Mouse (Mus musculus): ENCODE results near the gene Ube4a. TPM values are rescaled to one million over a fixed set of nuclear protein-coding genes. Genes with fewer than 3 reads are reported as not detected.

Ube4a gene
- polyA plus RNA-seq (2014; fragmentation: Illumina TruSeq; extraction: RNeasy Lipid Tissue Mini Kit (QIAGEN cat#74804); ENCODE audit: low replicate concordance) = 74.3 TPM

GRCm38 (mm10) chr9:44965126-44965832, at the start of gene Ube4a:
TSS of gene Ube4a (minus strand) at chr9:44965600.

GRCm38 (mm10) chr9:45009180-45010078, 44.0 kb upstream of the Ube4a start, which contains the start of gene Cd3e:
TSS of gene Cd3e (minus strand) at chr9:45009627.

GRCm38 (mm10) chr9:44981676-44982075, 16.3 kb upstream of the Ube4a start, which contains the start of gene Cd3d:
TSS of gene Cd3d (plus strand) at chr9:44981786.

GRCm38 (mm10) chr9:44980242-44980641, 14.8 kb upstream of the Ube4a start, which contains the start of gene Cd3g:
TSS of gene Cd3g (minus strand) at chr9:44980431.

GRCm38 (mm10) chr9:44920374-44921122, 44.9 kb downstream of the Ube4a start, which contains the start of gene Atp5l:
TSS of gene Atp5l (minus strand) at chr9:44920742.

GRCm38 (mm10) chr9:44881221-44881871, 84.1 kb downstream of the Ube4a start, which contains the start of gene Kmt2a:
TSS of gene Kmt2a (minus strand) at chr9:44881296.

Other genes starting within 250 kb of the Ube4a start
- 0.15 TPM for gene Phldb1, start 230.4 kb downstream of the Ube4a start, polyA plus RNA-seq (2014; fragmentation: Illumina TruSeq; extraction: RNeasy Lipid Tissue Mini Kit (QIAGEN cat#74804); ENCODE audit: low replicate concordance)
- 481 TPM for gene Arcn1, start 197.8 kb downstream of the Ube4a start, polyA plus RNA-seq (2014; fragmentation: Illumina TruSeq; extraction: RNeasy Lipid Tissue Mini Kit (QIAGEN cat#74804); ENCODE audit: low replicate concordance)
- 17.8 TPM for gene Ift46, start 197.7 kb downstream of the Ube4a start, polyA plus RNA-seq (2014; fragmentation: Illumina TruSeq; extraction: RNeasy Lipid Tissue Mini Kit (QIAGEN cat#74804); ENCODE audit: low replicate concordance)
- gene Tmem25, start 166.3 kb downstream of the Ube4a start, polyA plus RNA-seq (2014; fragmentation: Illumina TruSeq; extraction: RNeasy Lipid Tissue Mini Kit (QIAGEN cat#74804); ENCODE audit: low replicate concordance) = 0.52 TPM
- not detected for gene Ttc36, start 162.5 kb downstream of the Ube4a start, polyA plus RNA-seq (2014; fragmentation: Illumina TruSeq; extraction: RNeasy Lipid Tissue Mini Kit (QIAGEN cat#74804); ENCODE audit: low replicate concordance)
- gene Kmt2a, start 84.3 kb downstream of the Ube4a start, polyA plus RNA-seq (2014; fragmentation: Illumina TruSeq; extraction: RNeasy Lipid Tissue Mini Kit (QIAGEN cat#74804); ENCODE audit: low replicate concordance) = 9.9 TPM
- 807 TPM for gene Atp5l, start 44.9 kb downstream of the Ube4a start, polyA plus RNA-seq (2014; fragmentation: Illumina TruSeq; extraction: RNeasy Lipid Tissue Mini Kit (QIAGEN cat#74804); ENCODE audit: low replicate concordance)
- 15.6 TPM for gene Cd3g, start 14.8 kb upstream of the Ube4a start, polyA plus RNA-seq (2014; fragmentation: Illumina TruSeq; extraction: RNeasy Lipid Tissue Mini Kit (QIAGEN cat#74804); ENCODE audit: low replicate concordance)
- gene Cd3d, start 16.2 kb upstream of the Ube4a start, polyA plus RNA-seq (2014; fragmentation: Illumina TruSeq; extraction: RNeasy Lipid Tissue Mini Kit (QIAGEN cat#74804); ENCODE audit: low replicate concordance) = 1.2 TPM
- gene Cd3e, start 44.0 kb upstream of the Ube4a start, polyA plus RNA-seq (2014; fragmentation: Illumina TruSeq; extraction: RNeasy Lipid Tissue Mini Kit (QIAGEN cat#74804); ENCODE audit: low replicate concordance) = 7.4 TPM
- 48.4 TPM for gene Mpzl2, start 74.2 kb upstream of the Ube4a start, polyA plus RNA-seq (2014; fragmentation: Illumina TruSeq; extraction: RNeasy Lipid Tissue Mini Kit (QIAGEN cat#74804); ENCODE audit: low replicate concordance)
- gene Mpzl3, start 89.6 kb upstream of the Ube4a start, polyA plus RNA-seq (2014; fragmentation: Illumina TruSeq; extraction: RNeasy Lipid Tissue Mini Kit (QIAGEN cat#74804); ENCODE audit: low replicate concordance) = 19.2 TPM
- gene Jaml, start 113.6 kb upstream of the Ube4a start, polyA plus RNA-seq (2014; fragmentation: Illumina TruSeq; extraction: RNeasy Lipid Tissue Mini Kit (QIAGEN cat#74804); ENCODE audit: low replicate concordance) = 148 TPM
- gene Scn2b, start 152.2 kb upstream of the Ube4a start, polyA plus RNA-seq (2014; fragmentation: Illumina TruSeq; extraction: RNeasy Lipid Tissue Mini Kit (QIAGEN cat#74804); ENCODE audit: low replicate concordance) = 1.0 TPM
- gene Scn4b, start 172.8 kb upstream of the Ube4a start, polyA plus RNA-seq (2014; fragmentation: Illumina TruSeq; extraction: RNeasy Lipid Tissue Mini Kit (QIAGEN cat#74804); ENCODE audit: low replicate concordance) = not detected
- gene BC049352, start 216.4 kb upstream of the Ube4a start, polyA plus RNA-seq (2014; fragmentation: Illumina TruSeq; extraction: RNeasy Lipid Tissue Mini Kit (QIAGEN cat#74804); ENCODE audit: low replicate concordance) = not detected
- 30.0 TPM for gene Tmprss4, start 238.5 kb upstream of the Ube4a start, polyA plus RNA-seq (2014; fragmentation: Illumina TruSeq; extraction: RNeasy Lipid Tissue Mini Kit (QIAGEN cat#74804); ENCODE audit: low replicate concordance)

Data from small intestine, adult 10 weeks (tissue).